In the genomic region with DNA sequence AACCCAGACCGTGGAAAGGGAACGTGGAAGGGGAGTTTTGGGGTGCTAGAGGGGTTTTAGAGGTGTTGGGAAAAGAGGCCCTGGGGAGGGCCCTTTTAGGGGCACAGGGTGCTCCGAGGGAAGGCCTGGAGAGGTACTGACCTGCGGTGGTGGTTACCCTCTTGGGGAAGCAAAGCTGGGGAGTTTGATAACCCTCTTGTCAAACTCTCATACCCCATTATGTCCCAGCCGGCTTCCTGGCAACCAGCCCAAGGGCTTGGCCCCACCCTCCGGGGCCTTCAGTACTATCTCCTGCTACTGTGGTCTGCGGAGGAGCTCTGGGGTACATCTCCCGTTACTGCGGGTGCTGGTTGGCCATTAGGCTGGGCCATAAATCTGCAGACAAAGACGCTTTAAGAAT, we compare ENCODE assay signal across 9 mouse cellular contexts. TPM values are rescaled to one million over a fixed set of nuclear protein-coding genes. Genes with fewer than 3 reads are reported as not detected.
DNase-seq lines count a peak whose midpoint lies in the region; ATAC-seq lines count a peak whose summit lies in the region.
"Had no signal": no experiment of that assay in that cellular context is flagged by ENCODE, and none has a peak within 500 bp of the region (broad histone marks: within the 10 kb centered on the region; RNA-seq: fewer than 3 reads in every experiment).

No protein-coding gene starts in this region.

- H3K27ac ChIP-seq in hindbrain, embryonic 16.5 days (ENCODE audit: low read depth, low read length): no peak overlapping the region

- H3K36me3 ChIP-seq in hindbrain, embryonic 16.5 days (ENCODE audit: control insufficient read depth, insufficient read depth, low read length): no peaks in the 10 kb centered on the region

- 12% methylated on average over 10 of the region's 10 CpGs for WGBS in hindbrain, embryonic 16.5 days

- peaks cover 16% of the 10 kb centered on the region for H3K4me1 ChIP-seq in hindbrain, embryonic 16.5 days (ENCODE audit: control insufficient read depth, insufficient read depth, low read depth, low read length)

- H3K9me3 ChIP-seq in hindbrain, embryonic 16.5 days (ENCODE audit: control insufficient read depth, low read length): no peaks in the 10 kb centered on the region

- H3K4me2 ChIP-seq in hindbrain, embryonic 16.5 days (ENCODE audit: low read length): peak overlapping the region; percentile 63

- ATAC-seq in cerebellum, adult (ENCODE audit: insufficient number of reproducible peaks, low FRiP score, low TSS enrichment): no peak
- no peak for ATAC-seq in hindbrain, embryonic 16.5 days
- ATAC-seq in megakaryocyte-erythroid progenitor cell, adult 5-6 weeks (replicated peaks; ENCODE audit: low FRiP score, low TSS enrichment, poor library complexity, severe bottlenecking): peak; percentile 76

- peaks cover 30% of the 10 kb centered on the region for H3K27me3 ChIP-seq in hindbrain, embryonic 16.5 days (replicated peaks; ENCODE audit: control insufficient read depth, insufficient read depth, low read length)

- peak overlapping the region; percentile 52 for H3K9ac ChIP-seq in hindbrain, embryonic 16.5 days (ENCODE audit: low read depth, low read length)

- peak; percentile 78 for DNase-seq in cerebellum, adult 11-12 months
- DNase-seq in thymus, postnatal 25 days: peak; percentile 50
- no peak for DNase-seq in thymus, adult 18-20 months
- DNase-seq in natural killer cell, adult 2 months (ENCODE audit: low spot score in 2 of 2): no peak
- no peak for DNase-seq in ovary, postnatal 14 days (ENCODE audit: low spot score)

- H3K4me3 ChIP-seq in hindbrain, embryonic 16.5 days (ENCODE audit: low read length): peak overlapping the region; percentile 35

RNA-seq across cellular contexts. Expression of a gene that starts 0.3 kb away (rescaled TPM):
- 4.8 and 5.4 TPM in 2 replicates for polyA plus RNA-seq in hindbrain, embryonic 16.5 days (2015; fragmentation: Nextera tagmentation; extraction: Ambion mirVana)
- 13.9 and 14.0 TPM in 2 replicates for total RNA-seq in megakaryocyte-erythroid progenitor cell, adult 5-6 weeks (2014; fragmentation: Nextera tagmentation)
- 4.7 TPM in 1 of 2 replicates, not detected in the other for total RNA-seq in megakaryocyte-erythroid progenitor cell, adult 5-6 weeks (2017)

RNA-seq across cellular contexts. Expression of a gene that starts 2.6 kb away (rescaled TPM):
- polyA plus RNA-seq in hindbrain, embryonic 16.5 days (2015; fragmentation: Nextera tagmentation; extraction: Ambion mirVana): 2.6 TPM in 2 replicates
- total RNA-seq in megakaryocyte-erythroid progenitor cell, adult 5-6 weeks (2014; fragmentation: Nextera tagmentation): not detected in 2 replicates
- total RNA-seq in megakaryocyte-erythroid progenitor cell, adult 5-6 weeks (2017): 0.65 TPM in 1 of 2 replicates, not detected in the other

RNA-seq across cellular contexts. Expression of a gene that starts 5.3 kb away (rescaled TPM):
- polyA plus RNA-seq in hindbrain, embryonic 16.5 days (2015; fragmentation: Nextera tagmentation; extraction: Ambion mirVana): 0.08 TPM in 1 of 2 replicates, not detected in the other
- total RNA-seq in megakaryocyte-erythroid progenitor cell, adult 5-6 weeks (2014; fragmentation: Nextera tagmentation): not detected in 2 replicates
- total RNA-seq in megakaryocyte-erythroid progenitor cell, adult 5-6 weeks (2017): not detected in 2 replicates
- polyA plus RNA-seq: spleen, adult 2 months had no signal

RNA-seq across cellular contexts. Expression of a gene that starts 5.8 kb away (rescaled TPM):
- 16.7 and 20.2 TPM in 2 replicates for polyA plus RNA-seq in hindbrain, embryonic 16.5 days (2015; fragmentation: Nextera tagmentation; extraction: Ambion mirVana)
- total RNA-seq in megakaryocyte-erythroid progenitor cell, adult 5-6 weeks (2014; fragmentation: Nextera tagmentation): 26.1 and 28.3 TPM in 2 replicates
- total RNA-seq in megakaryocyte-erythroid progenitor cell, adult 5-6 weeks (2017): 12.2 and 17.0 TPM in 2 replicates

RNA-seq across cellular contexts. Expression of a gene that starts 23.9 kb away (rescaled TPM):
- 115 and 122 TPM in 2 replicates for polyA plus RNA-seq in hindbrain, embryonic 16.5 days (2015; fragmentation: Nextera tagmentation; extraction: Ambion mirVana)
- 144 and 155 TPM in 2 replicates for total RNA-seq in megakaryocyte-erythroid progenitor cell, adult 5-6 weeks (2014; fragmentation: Nextera tagmentation)
- total RNA-seq in megakaryocyte-erythroid progenitor cell, adult 5-6 weeks (2017): 88.3 and 91.2 TPM in 2 replicates

Comparison
In these comparisons a context has a peak if more than half of its experiments do, and no peak if none do; other contexts are left out.
1. DNase-seq: peak in cerebellum, adult 11-12 months (single experiment) and thymus, postnatal 25 days (single experiment); none in thymus, adult 18-20 months (0 of 2), natural killer cell, adult 2 months (0 of 2) and ovary, postnatal 14 days (single experiment).